Mouse (Mus musculus) stomach, postnatal 0 days (tissue): ENCODE data around the gene Gm13285.

Experiments
- CTCF ChIP-seq: IDR thresholded peaks from 2 replicates; pipeline ENCODE4 v1.5.1; 2016; ENCODE audit warnings: antibody characterized with exemption, low read depth, mild to moderate bottlenecking, moderate library complexity
- EP300 ChIP-seq: optimal IDR thresholded peaks from 2 replicates; pipeline ENCODE3; 2016; ENCODE audit warnings: antibody characterized with exemption

- TF ChIP-seq CTCF (no peak), EP300 (no peak)
These were observed 42.0 kb downstream of the Gm13285 start, which contains the start of gene Ifna4 for GRCm38 (mm10) chr4:88841438-88841911.
